Mouse (Mus musculus) small intestine, adult 2 months (tissue): ENCODE results near the gene Umad1. TPM values are rescaled to one million over a fixed set of nuclear protein-coding genes. Genes with fewer than 3 reads are reported as not detected.

Experiments
- H3K27ac ChIP-seq: fragments of 200-500 bp; 2 replicates; pipeline ENCODE4 v1.5.1; 2012; ENCODE audit warnings: low read depth, low read length, control low read depth, inconsistent platforms; ENCODE audit not compliant: insufficient read depth
- H3K27me3 ChIP-seq: fragments of 200-500 bp; 2 replicates; pipeline ENCODE4 v1.6.1; 2012; ENCODE audit warnings: mild to moderate bottlenecking, moderate library complexity, low read length, inconsistent platforms; ENCODE audit not compliant: control insufficient read depth, insufficient read depth
- H3K36me3 ChIP-seq: fragments of 200-500 bp; 2 replicates; pipeline ENCODE4 v1.6.1; 2012; ENCODE audit warnings: mild to moderate bottlenecking, low read length, control low read depth, inconsistent platforms; ENCODE audit not compliant: control insufficient read depth, insufficient read depth
- H3K4me1 ChIP-seq: fragments of 200-500 bp; 2 replicates; pipeline ENCODE4 v1.6.1; 2012; ENCODE audit warnings: low read length, inconsistent platforms, mixed read lengths; ENCODE audit not compliant: control insufficient read depth, insufficient read depth, insufficient read length
- H3K4me3 ChIP-seq: fragments of 200-500 bp; 2 replicates; pipeline ENCODE4 v1.5.1; 2012; ENCODE audit warnings: low read depth, mild to moderate bottlenecking, control low read depth, inconsistent platforms, low read length, moderate library complexity
- CTCF ChIP-seq: fragments of 200-500 bp; IDR thresholded peaks from 2 replicates; pipeline ENCODE4 v1.5.1; 2012; ENCODE audit warnings: low read depth, mild to moderate bottlenecking, control low read depth, inconsistent platforms, low read length, moderate library complexity, mixed read lengths; ENCODE audit not compliant: insufficient replicate concordance, insufficient read length; ENCODE audit errors: extremely low read depth
- POLR2A ChIP-seq: fragments of 200-500 bp; IDR thresholded peaks from 2 replicates; pipeline ENCODE4 v1.6.1; 2012; ENCODE audit warnings: low read depth, mild to moderate bottlenecking, control low read depth, inconsistent platforms, low read length, moderate library complexity
- WGBS: fragments of 180-500 bp; shearing (Covaris S2); methylation state at CpG from one replicate; pipeline ENCODE4 v1.1.7; 2018; 5-methylcytosine and 5-hydroxymethylcytosine counted together
- polyA plus RNA-seq: library from polyadenylated mRNA; depleted of rRNA; stranded (reverse); fragments of >200 nt; gene quantifications from 2 replicates; pipeline ENCODE4 v1.2.3, GENCODE M21; 2012; rRNA removed

Gene Umad1
- polyA plus RNA-seq, 1 experiment, result 9.0 TPM

GRCm38 (mm10) chr6:8497868-8498257 is 238.8 kb downstream of the Umad1 start:
- H3K27ac ChIP-seq, result no peak overlapping the region
- H3K4me1 ChIP-seq, result peaks cover 7% of the 10 kb centered on the region; the same call in 1 of the 2 replicates
- TF ChIP-seq CTCF (no peak), POLR2A (no peak)
- WGBS, result 75% methylated on average over 6 of the region's 6 CpGs
- no peaks in the 10 kb centered on the region for H3K36me3 ChIP-seq
- no peaks in the 10 kb centered on the region for H3K27me3 ChIP-seq
- no peak overlapping the region for H3K4me3 ChIP-seq

DNA sequence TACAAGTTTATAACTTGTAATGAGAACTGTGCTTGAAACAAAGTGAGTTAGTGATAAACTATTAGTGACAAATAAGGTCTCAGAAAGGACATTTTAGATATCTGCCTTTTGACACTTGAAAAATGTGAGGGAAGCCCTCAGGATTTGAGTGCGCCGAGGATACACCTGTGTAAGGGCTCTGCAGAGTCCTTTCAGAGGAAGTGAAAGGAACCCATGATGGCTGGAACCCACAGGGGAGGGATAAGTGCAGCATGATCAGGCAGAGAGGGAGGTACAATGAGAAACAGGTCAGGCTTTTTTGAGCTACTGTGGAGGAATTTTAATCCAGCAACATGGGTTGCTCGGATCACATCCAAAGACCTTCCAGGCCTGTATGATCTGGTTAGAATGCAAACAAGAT is 239.9 kb downstream of the Umad1 start:
- TF ChIP-seq POLR2A (no peak), CTCF (no peak)
- 84% methylated on average over 3 of the region's 3 CpGs for WGBS
- no peaks in the 10 kb centered on the region for H3K27me3 ChIP-seq

GRCm38 (mm10) chr6:8503953-8504352 is 244.9 kb downstream of the Umad1 start:
- Histone ChIP-seq H3K27me3 (no peaks in the 10 kb centered on the region), H3K36me3 (no peaks in the 10 kb centered on the region), H3K27ac (no peak overlapping the region), H3K4me1 (peaks cover 5% of the 10 kb centered on the region; the same call in 1 of the 2 replicates), H3K4me3 (no peak overlapping the region)
- TF ChIP-seq CTCF (no peak), POLR2A (no peak)
- 19% methylated on average over 3 of the region's 3 CpGs for WGBS

More for the DNA sequence above, 239.9 kb downstream of the Umad1 start:
- Histone ChIP-seq H3K27ac (no peak overlapping the region), H3K36me3 (no peaks in the 10 kb centered on the region), H3K4me3 (no peak overlapping the region), H3K4me1 (peaks cover 6% of the 10 kb centered on the region; the same call in 1 of the 2 replicates)

DNA sequence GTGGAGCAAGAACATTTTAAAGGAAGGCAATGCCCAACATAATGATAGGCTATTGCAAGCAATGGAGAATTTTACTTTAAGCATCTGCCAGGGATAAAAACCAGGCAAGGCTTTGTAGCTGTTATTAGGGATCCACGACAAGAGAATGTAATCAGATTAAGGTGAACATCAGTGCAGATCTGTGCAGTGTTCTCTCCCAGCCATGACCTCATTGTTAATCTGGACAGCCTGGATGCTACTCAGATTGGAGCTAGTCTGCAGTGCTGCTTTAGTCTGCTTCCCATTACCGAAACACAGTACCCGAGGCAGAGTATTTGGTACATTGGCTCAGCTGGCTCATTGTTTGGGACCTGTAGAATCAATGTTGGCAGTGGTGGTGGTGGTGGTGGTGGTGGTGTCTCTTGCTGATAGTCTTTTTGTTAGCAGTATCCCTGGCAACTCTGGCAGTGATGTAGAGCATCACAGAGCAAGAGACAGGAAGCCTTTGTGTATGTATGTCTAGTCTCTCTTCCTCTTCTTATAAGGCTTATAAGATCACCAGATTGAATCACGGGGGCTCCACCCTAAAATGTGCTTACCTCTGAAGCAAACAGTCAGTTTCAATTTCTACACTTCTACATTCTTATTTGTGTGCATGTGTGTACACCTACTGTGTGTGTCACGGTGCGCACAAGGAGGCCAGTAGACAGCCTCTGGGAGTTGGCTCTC is 245.6 kb downstream of the Umad1 start:
- no peak overlapping the region; the same call in 1 of the 2 replicates for H3K27ac ChIP-seq

DNA sequence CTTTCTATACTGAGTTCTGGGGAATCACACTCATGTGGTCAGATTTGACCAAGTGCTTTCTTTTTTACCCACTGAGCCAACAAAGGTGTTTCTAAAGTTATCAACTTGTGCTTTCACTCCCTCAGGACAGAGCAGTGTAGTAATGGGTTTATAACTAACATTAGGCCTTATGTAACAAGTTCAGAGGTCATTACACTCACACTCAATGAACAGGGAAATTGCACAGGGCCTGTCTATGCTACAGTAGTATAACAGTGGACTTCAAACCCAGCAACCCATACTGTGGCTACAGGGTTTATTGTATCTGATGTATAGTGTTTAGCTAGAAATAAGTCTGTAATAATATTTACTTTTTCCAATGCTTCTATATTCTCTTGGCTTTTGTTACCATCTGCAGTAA is 247.5 kb downstream of the Umad1 start:
- peak overlapping the region; percentile 81 for H3K27ac ChIP-seq
- no peaks in the 10 kb centered on the region for H3K27me3 ChIP-seq
- no peak overlapping the region for H3K4me3 ChIP-seq
- H3K36me3 ChIP-seq, result no peaks in the 10 kb centered on the region
- TF ChIP-seq POLR2A, result no peak
- no peak for TF ChIP-seq CTCF
- H3K4me1 ChIP-seq, result peaks cover 5% of the 10 kb centered on the region; the same call in 1 of the 2 replicates

More for the DNA sequence above, 245.6 kb downstream of the Umad1 start:
- WGBS, result 78% methylated on average over 6 of the region's 6 CpGs
- H3K27me3 ChIP-seq, result no peaks in the 10 kb centered on the region
- H3K4me1 ChIP-seq, result peaks cover 5% of the 10 kb centered on the region; the same call in 1 of the 2 replicates
- no peaks in the 10 kb centered on the region for H3K36me3 ChIP-seq
- no peak overlapping the region for H3K4me3 ChIP-seq
- no peak for TF ChIP-seq POLR2A
- TF ChIP-seq CTCF, result no peak

Other genes with a start within 250 kb of the Umad1 start
- gene Col28a1, start 66.7 kb upstream of the Umad1 start, polyA plus RNA-seq, result 0.03 and 0.06 TPM in 2 replicates
- 0.37 and 0.43 TPM in 2 replicates for gene Mios, start 50.1 kb upstream of the Umad1 start, polyA plus RNA-seq
- 0.39 and 0.41 TPM in 2 replicates for gene Rpa3, start 115 bp upstream of the Umad1 start, polyA plus RNA-seq
- gene Gm45062, start 162 bp downstream of the Umad1 start, polyA plus RNA-seq, result not detected in 2 replicates